Mouse (Mus musculus) hematopoietic multipotent progenitor cell, adult 10-12 weeks (in vitro differentiated cells): ENCODE measurements around the gene Scgb2b24. TPM values are rescaled to one million over a fixed set of nuclear protein-coding genes. Genes with fewer than 3 reads are reported as not detected.

Source experiments
- polyA plus RNA-seq: library from polyadenylated mRNA; stranded (reverse); fragments of >175 nt; gene quantifications from 2 replicates; pipeline ENCODE4 v1.2.3, GENCODE M21; 2012; ENCODE audit warnings: low replicate concordance

The Scgb2b24 gene
- polyA plus RNA-seq, result not detected in 2 replicates

DNA sequence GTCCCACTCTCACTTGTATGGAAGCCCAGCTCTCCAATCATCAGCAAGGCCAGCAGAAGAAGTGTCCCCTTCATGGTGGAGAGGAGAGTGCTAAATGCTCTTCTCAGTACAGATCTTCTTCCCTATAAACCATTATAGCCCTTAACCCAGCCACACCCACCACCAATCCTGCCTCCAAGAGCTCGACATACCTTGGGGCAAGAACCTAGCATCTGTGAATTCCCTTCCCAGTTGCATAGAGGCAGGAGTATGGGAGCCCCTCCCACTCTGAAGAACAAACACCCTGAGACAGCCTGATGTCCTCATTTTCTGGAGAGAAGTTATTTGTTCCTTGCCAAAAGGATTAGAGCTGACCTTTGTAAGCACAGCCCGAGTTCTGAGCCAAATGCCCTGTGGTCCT, at the start of gene Scgb2b24:
Scgb2b24 (minus strand) TSS at position 101 of the 400 bp plus-strand sequence.

DNA sequence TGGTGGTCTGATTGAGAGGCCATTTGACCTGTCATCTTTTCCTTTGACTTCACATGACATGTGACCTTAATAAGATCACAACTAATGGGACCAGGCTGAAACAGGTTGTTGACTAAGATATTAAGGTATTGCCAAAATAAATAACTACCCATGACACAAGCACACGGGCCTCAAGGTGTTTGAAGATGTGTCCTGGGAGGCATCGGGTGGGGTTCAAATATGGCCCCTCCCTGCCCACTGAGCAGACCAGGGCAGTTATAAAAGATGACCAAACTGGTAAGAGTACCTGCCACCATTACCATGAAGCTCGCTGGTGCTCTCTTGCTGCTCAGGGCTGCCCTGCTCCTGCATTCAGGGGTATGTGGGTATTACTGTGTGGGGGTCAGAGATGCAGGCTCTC, 4.4 kb upstream of the Scgb2b24 start, which contains the start of gene Scgb1b24:
Scgb1b24 (plus strand) TSS at position 301 of the 400 bp plus-strand sequence.

Other genes with a start within 250 kb of the Scgb2b24 start
- not detected in 2 replicates for gene Scgb2b21, start 218.9 kb downstream of the Scgb2b24 start, polyA plus RNA-seq
- gene Scgb1b24, start 4.5 kb upstream of the Scgb2b24 start, polyA plus RNA-seq, result not detected in 2 replicates
- not detected in 2 replicates for gene Scgb2b26, start 205.7 kb upstream of the Scgb2b24 start, polyA plus RNA-seq